Mouse (Mus musculus) central nervous system, embryonic 14 days (tissue): ENCODE data around the gene Scgb2b3. TPM values are rescaled to one million over a fixed set of nuclear protein-coding genes. Genes with fewer than 3 reads are reported as not detected.

Experiments used
- polyA plus RNA-seq: library from polyadenylated mRNA; depleted of rRNA; stranded (reverse); fragments of >200 nt; gene quantifications from 2 replicates; pipeline ENCODE4 v1.2.3, GENCODE M21; 2012; rRNA removed

The Scgb2b3 gene
- not detected in 2 replicates for polyA plus RNA-seq

DNA sequence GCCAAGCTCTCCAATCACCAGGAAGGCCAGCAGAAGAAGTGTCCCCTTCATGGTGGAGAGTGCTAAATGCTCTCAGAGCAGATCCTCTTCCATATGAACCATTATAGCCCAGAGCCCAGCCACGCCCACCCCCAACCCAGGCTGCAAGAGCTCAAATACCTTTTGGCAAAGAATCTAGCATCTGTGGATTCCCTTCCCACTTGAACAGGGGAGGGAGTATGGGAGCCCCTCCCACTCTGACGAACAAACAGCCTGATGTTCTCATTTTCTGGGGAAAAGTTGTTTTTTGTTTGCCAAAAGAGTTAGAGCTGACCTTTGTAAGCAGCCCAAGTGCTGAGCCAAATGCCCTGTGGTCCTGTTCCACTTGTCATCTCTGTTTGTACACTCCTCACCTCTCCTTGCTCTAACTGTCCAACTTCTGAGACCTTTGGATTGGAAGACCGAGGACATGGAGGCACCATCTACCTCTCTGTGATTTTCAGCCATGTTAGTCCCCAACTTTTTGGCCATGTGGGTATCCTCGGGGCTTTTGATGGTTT is at the start of gene Scgb2b3:
Gene Scgb2b3 (minus strand): TSS at position 51 of the 539 bp plus-strand sequence.

DNA sequence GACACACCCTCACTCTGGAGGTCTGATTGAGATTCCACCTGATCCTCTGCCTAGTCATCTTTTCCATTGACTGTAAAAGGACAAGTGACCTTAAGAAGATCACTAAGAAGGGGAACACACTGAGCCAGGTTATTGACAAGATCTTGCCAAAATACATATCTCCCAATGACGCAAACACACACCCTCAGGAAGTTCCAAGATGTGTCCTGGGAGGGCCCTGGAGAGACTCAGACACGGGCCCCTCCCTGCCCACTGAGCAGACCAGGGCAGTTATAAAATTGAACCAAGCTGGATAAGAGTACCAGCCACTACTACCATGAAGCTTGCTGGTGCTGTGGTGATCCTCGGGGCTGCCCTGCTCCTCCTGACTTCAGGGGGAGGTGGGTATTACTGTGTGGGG is 13.4 kb upstream of the Scgb2b3 start, which contains the start of gene Scgb1b3:
Gene Scgb1b3 (plus strand): TSS at position 301 of the 400 bp plus-strand sequence.

Other genes starting within 250 kb of the Scgb2b3 start
- 0.74 and 1.9 TPM in 2 replicates for gene Hpn, start 246.8 kb downstream of the Scgb2b3 start, polyA plus RNA-seq
- gene Scn1b, start 235.1 kb downstream of the Scgb2b3 start, polyA plus RNA-seq: 12.0 and 14.9 TPM in 2 replicates
- 380 and 425 TPM in 2 replicates for gene Gramd1a, start 206.2 kb downstream of the Scgb2b3 start, polyA plus RNA-seq
- not detected in 2 replicates for gene Scgb2b2, start 71.6 kb downstream of the Scgb2b3 start, polyA plus RNA-seq
- not detected in 2 replicates for gene Scgb1b2, start 70.3 kb downstream of the Scgb2b3 start, polyA plus RNA-seq
- not detected in 2 replicates for gene Scgb1b3, start 13.5 kb upstream of the Scgb2b3 start, polyA plus RNA-seq